Mouse (Mus musculus) thymus, postnatal 36 days (tissue): Measurements from ENCODE around the gene Gm2030.
"Not testable (repeated sequence)": the region's sequence is repeated elsewhere in the genome, so short reads cannot be mapped to it uniquely, and the experiment has no call there.

Experiments
- DNase-seq, 2 experiments: peaks; one replicate each; pipeline ENCODE4 v3.0.0; 2022; ENCODE audit warnings: mixed read lengths in 2 of 2

Gm2030 gene

GRCm38 (mm10) chrX:26309944-26310343 lies at the start of gene Gm2030:
Gm2030 (minus strand) TSS chrX:26310044.
- not testable (repeated sequence) for DNase-seq
